Mouse (Mus musculus) midbrain, embryonic 13.5 days (tissue): ENCODE results near the gene Cacna1g. TPM values are rescaled to one million over a fixed set of nuclear protein-coding genes. Genes with fewer than 3 reads are reported as not detected.

ENCODE experiments used
- ATAC-seq: fragments of 200-750 bp; cut with Nextera tagmentation; 2 replicates; pipeline ENCODE4 v1.8.0; 2017; ENCODE audit warnings: mild to moderate bottlenecking, moderate TSS enrichment, moderate library complexity
- H3K27ac ChIP-seq: fragments of 300-500 bp; sonication (generic); 2 replicates; pipeline ENCODE4 v1.5.1; 2015; ENCODE audit warnings: inconsistent platforms, mild to moderate bottlenecking, moderate library complexity
- H3K27me3 ChIP-seq: fragments of 300-500 bp; sonication (generic); 2 replicates; pipeline ENCODE4 v1.6.1; 2015; ENCODE audit warnings: mild to moderate bottlenecking, inconsistent platforms
- H3K36me3 ChIP-seq: fragments of 300-500 bp; sonication (generic); 2 replicates; pipeline ENCODE4 v1.6.1; 2015; ENCODE audit warnings: mild to moderate bottlenecking, inconsistent platforms
- H3K4me1 ChIP-seq: fragments of 300-500 bp; sonication (generic); replicated peaks from 2 replicates; pipeline ENCODE4 v1.6.1; 2015; ENCODE audit warnings: inconsistent platforms
- H3K4me2 ChIP-seq: fragments of 300-500 bp; sonication (generic); replicated peaks from 2 replicates; pipeline ENCODE4 v1.6.1; 2015; ENCODE audit warnings: moderate library complexity, mild to moderate bottlenecking, inconsistent platforms
- H3K4me3 ChIP-seq: fragments of 300-500 bp; sonication (generic); replicated peaks from 2 replicates; pipeline ENCODE4 v1.5.1; 2015; ENCODE audit warnings: mild to moderate bottlenecking, inconsistent platforms
- H3K9ac ChIP-seq: fragments of 300-500 bp; sonication (generic); replicated peaks from 2 replicates; pipeline ENCODE4 v1.6.1; 2015; ENCODE audit warnings: mild to moderate bottlenecking, inconsistent platforms
- H3K9me3 ChIP-seq: fragments of 300-500 bp; sonication (generic); 2 replicates; pipeline ENCODE4 v1.6.1; 2016; ENCODE audit warnings: mild to moderate bottlenecking, inconsistent platforms
- WGBS: fragments of 180-500 bp; shearing (Covaris S2); methylation state at CpG from one replicate; pipeline ENCODE4 v1.1.7; 2015; 5-methylcytosine and 5-hydroxymethylcytosine counted together
- polyA plus RNA-seq: library from polyadenylated mRNA; unstranded; fragments of >200 nt; fragmentation: Nextera tagmentation; extraction: Ambion mirVana; gene quantifications from 2 replicates; pipeline ENCODE4 v1.2.1, GENCODE M21; 2015

The Cacna1g gene
- polyA plus RNA-seq, 1 experiment from 2014 or later, result 12.4 TPM

GRCm38 (mm10) chr11:94491035-94491748 is 17.2 kb upstream of the Cacna1g start:
- peak; percentile 84 for ATAC-seq
- H3K4me2 ChIP-seq, result peak overlapping the region; percentile 74
- peak overlapping the region; percentile 80 for H3K9ac ChIP-seq
- H3K36me3 ChIP-seq, result no peaks in the 10 kb centered on the region
- H3K9me3 ChIP-seq, result no peaks in the 10 kb centered on the region
- H3K27me3 ChIP-seq, result peaks cover 46% of the 10 kb centered on the region
- H3K4me3 ChIP-seq, result peak overlapping the region; percentile 49
- H3K4me1 ChIP-seq, result peaks cover 18% of the 10 kb centered on the region
- WGBS, result 6% methylated on average over 55 of the region's 55 CpGs
- H3K27ac ChIP-seq, result no peak overlapping the region

GRCm38 (mm10) chr11:94489745-94490144 is 15.7 kb upstream of the Cacna1g start:
- no peak overlapping the region for H3K4me2 ChIP-seq
- H3K9me3 ChIP-seq, result no peaks in the 10 kb centered on the region
- H3K36me3 ChIP-seq, result no peaks in the 10 kb centered on the region
- no peak overlapping the region for H3K4me3 ChIP-seq
- no peak overlapping the region for H3K27ac ChIP-seq
- H3K9ac ChIP-seq, result no peak overlapping the region
- H3K4me1 ChIP-seq, result peaks cover 18% of the 10 kb centered on the region
- 35% methylated on average over 4 of the region's 4 CpGs for WGBS
- peaks cover 56% of the 10 kb centered on the region for H3K27me3 ChIP-seq
- no peak for ATAC-seq

GRCm38 (mm10) chr11:94488767-94489533 is 15.0 kb upstream of the Cacna1g start:
- Histone ChIP-seq H3K4me1 (peaks cover 18% of the 10 kb centered on the region), H3K9ac (no peak overlapping the region), H3K4me2 (no peak overlapping the region), H3K36me3 (no peaks in the 10 kb centered on the region), H3K27me3 (peaks cover 61% of the 10 kb centered on the region), H3K9me3 (no peaks in the 10 kb centered on the region), H3K27ac (no peak overlapping the region), H3K4me3 (no peak overlapping the region)
- ATAC-seq, result no peak
- 86% methylated on average over 11 of the region's 11 CpGs for WGBS

GRCm38 (mm10) chr11:94486001-94486400 is 12.0 kb upstream of the Cacna1g start, which contains the start of gene Spata20:
TSS of gene Spata20 (minus strand) at chr11:94486179.
- Histone ChIP-seq H3K27me3 (peaks cover 49% of the 10 kb centered on the region), H3K4me2 (peak within 1 kb of the TSS; percentile 43), H3K4me1 (peaks cover 10% of the 10 kb centered on the region), H3K9ac (peak within 1 kb of the TSS; percentile 39; the same call in 1 of the 2 replicates), H3K36me3 (no peaks in the 10 kb centered on the region), H3K9me3 (no peaks in the 10 kb centered on the region), H3K4me3 (0 out of 2 replicates have a peak within 1 kb of the TSS, but pooled peaks have one; percentile 14), H3K27ac (no peak within 1 kb of the TSS)
- ATAC-seq, result peak; percentile 87
- WGBS, result 4% methylated on average over 24 of the region's 24 CpGs

DNA sequence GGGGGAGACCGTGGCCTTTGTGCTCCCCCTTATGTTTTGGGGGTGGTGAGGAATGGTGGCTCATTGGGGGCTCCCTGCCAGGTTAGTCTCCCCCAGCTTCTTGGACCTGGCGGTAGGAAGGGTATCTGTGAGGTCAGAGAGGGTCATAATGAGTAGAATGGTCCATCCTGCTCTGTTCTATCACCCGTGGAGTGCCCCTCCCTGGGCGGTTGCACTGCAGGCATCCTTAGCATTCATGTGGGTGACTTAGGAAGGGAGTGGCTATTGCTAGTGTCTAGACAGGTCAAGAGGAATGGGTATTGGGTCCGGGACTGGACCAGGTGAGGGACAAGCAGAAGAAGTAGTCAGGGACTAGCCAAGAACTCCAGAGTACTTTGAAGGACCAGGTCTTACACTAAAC is 11.2 kb upstream of the Cacna1g start:
- no peak for ATAC-seq
- Histone ChIP-seq H3K4me2 (no peak overlapping the region), H3K36me3 (no peaks in the 10 kb centered on the region), H3K9ac (no peak overlapping the region), H3K4me3 (no peak overlapping the region), H3K27me3 (peaks cover 49% of the 10 kb centered on the region), H3K9me3 (no peaks in the 10 kb centered on the region), H3K4me1 (peaks cover 8% of the 10 kb centered on the region), H3K27ac (no peak overlapping the region)
- WGBS, result 88% methylated on average over 5 of the region's 5 CpGs

DNA sequence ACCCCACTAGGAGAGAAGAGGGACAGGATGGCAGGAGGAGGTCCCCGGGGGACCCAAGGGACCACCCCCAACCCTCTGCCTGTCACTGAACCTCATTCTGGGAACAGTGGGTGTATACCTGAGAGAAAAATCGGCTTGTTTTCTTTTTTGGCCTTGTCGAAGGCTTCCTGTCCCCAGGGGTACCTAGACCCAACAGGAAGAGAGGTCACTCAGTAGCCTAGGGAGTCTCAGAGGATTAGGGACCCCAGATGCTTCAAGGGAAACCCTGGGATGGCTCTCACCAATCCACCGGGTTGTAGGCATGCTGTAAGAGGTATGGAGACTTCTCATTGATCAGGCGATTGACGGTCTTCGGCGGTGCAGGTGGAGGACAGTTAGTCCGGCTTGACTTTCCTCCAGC is 10.6 kb upstream of the Cacna1g start:
- no peak for ATAC-seq
- 90% methylated on average over 9 of the region's 9 CpGs for WGBS
- no peak overlapping the region for H3K4me2 ChIP-seq

GRCm38 (mm10) chr11:94483921-94484320 is 9.9 kb upstream of the Cacna1g start:
- 89% methylated on average over 14 of the region's 14 CpGs for WGBS
- ATAC-seq, result no peak
- H3K4me2 ChIP-seq, result no peak overlapping the region
- H3K4me3 ChIP-seq, result no peak overlapping the region
- peaks cover 7% of the 10 kb centered on the region for H3K4me1 ChIP-seq
- H3K27me3 ChIP-seq, result peaks cover 37% of the 10 kb centered on the region
- no peaks in the 10 kb centered on the region for H3K9me3 ChIP-seq
- H3K36me3 ChIP-seq, result no peaks in the 10 kb centered on the region
- no peak overlapping the region for H3K27ac ChIP-seq
- no peak overlapping the region for H3K9ac ChIP-seq

More for the DNA sequence above, 10.6 kb upstream of the Cacna1g start:
- H3K4me3 ChIP-seq, result no peak overlapping the region
- peaks cover 44% of the 10 kb centered on the region for H3K27me3 ChIP-seq
- H3K27ac ChIP-seq, result no peak overlapping the region
- no peaks in the 10 kb centered on the region for H3K36me3 ChIP-seq
- H3K9me3 ChIP-seq, result no peaks in the 10 kb centered on the region
- H3K4me1 ChIP-seq, result peaks cover 9% of the 10 kb centered on the region
- H3K9ac ChIP-seq, result no peak overlapping the region

GRCm38 (mm10) chr11:94483436-94483835 is 9.4 kb upstream of the Cacna1g start:
- no peak for ATAC-seq
- peaks cover 7% of the 10 kb centered on the region for H3K4me1 ChIP-seq
- no peak overlapping the region for H3K4me2 ChIP-seq
- H3K4me3 ChIP-seq, result no peak overlapping the region
- H3K27ac ChIP-seq, result no peak overlapping the region
- H3K9ac ChIP-seq, result no peak overlapping the region
- 83% methylated on average over 11 of the region's 11 CpGs for WGBS
- no peaks in the 10 kb centered on the region for H3K36me3 ChIP-seq
- no peaks in the 10 kb centered on the region for H3K9me3 ChIP-seq
- H3K27me3 ChIP-seq, result peaks cover 39% of the 10 kb centered on the region

DNA sequence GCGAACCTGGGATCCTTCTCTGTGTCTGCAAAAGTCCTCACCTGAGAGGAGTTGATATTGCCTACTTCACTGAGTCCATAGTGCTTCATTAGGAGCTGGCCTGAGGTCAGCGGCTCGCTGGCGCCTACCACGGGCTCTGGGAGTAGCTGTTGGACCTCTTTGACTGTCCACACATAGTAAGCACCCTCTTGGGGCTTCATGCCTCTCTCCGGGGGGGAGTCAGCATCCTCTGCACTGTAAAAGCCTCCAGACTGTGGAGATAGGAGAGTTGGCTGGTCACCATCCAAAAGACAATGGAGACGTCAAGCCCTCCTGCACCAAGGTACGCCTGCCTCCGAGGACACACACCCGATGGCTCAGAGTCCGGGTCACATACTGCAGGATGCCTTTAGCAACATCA is 8.7 kb upstream of the Cacna1g start:
- ATAC-seq, result no peak
- peaks cover 45% of the 10 kb centered on the region for H3K27me3 ChIP-seq
- H3K9me3 ChIP-seq, result no peaks in the 10 kb centered on the region
- peaks cover 7% of the 10 kb centered on the region for H3K4me1 ChIP-seq
- no peaks in the 10 kb centered on the region for H3K36me3 ChIP-seq
- H3K4me3 ChIP-seq, result no peak overlapping the region
- no peak overlapping the region for H3K27ac ChIP-seq
- WGBS, result 92% methylated on average over 11 of the region's 11 CpGs
- no peak overlapping the region for H3K9ac ChIP-seq
- H3K4me2 ChIP-seq, result no peak overlapping the region

DNA sequence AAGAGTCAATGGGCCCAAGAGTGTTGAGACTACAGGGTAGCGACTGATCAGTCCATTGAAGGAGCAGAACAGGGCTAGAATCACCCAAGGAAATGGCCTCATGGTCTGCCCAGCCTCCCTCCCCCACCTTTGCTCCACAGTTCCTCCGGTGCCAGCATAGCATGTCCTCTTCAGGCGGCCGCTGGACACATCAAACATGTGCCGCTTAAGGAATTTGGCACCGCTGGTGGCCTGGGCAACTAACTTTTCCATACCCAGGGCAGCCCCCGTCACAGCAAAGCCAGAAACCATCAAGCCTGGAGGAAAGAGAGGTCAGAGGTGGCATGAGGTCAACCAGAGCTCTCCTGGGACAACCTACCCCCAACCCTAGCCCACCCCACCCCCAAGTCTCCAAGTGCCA is 8.0 kb upstream of the Cacna1g start:
- H3K9me3 ChIP-seq, result no peaks in the 10 kb centered on the region
- peaks cover 7% of the 10 kb centered on the region for H3K4me1 ChIP-seq
- H3K27ac ChIP-seq, result no peak overlapping the region
- WGBS, result 93% methylated on average over 7 of the region's 7 CpGs
- ATAC-seq, result no peak
- no peaks in the 10 kb centered on the region for H3K36me3 ChIP-seq
- peaks cover 46% of the 10 kb centered on the region for H3K27me3 ChIP-seq
- no peak overlapping the region for H3K4me2 ChIP-seq
- H3K4me3 ChIP-seq, result no peak overlapping the region
- H3K9ac ChIP-seq, result no peak overlapping the region

- no peaks in the 10 kb centered on the region for H3K36me3 ChIP-seq
- no peak overlapping the region for H3K4me2 ChIP-seq
- peaks cover 52% of the 10 kb centered on the region for H3K27me3 ChIP-seq
- no peak for ATAC-seq
- 77% methylated on average over 9 of the region's 9 CpGs for WGBS
- H3K27ac ChIP-seq, result no peak overlapping the region
- no peaks in the 10 kb centered on the region for H3K9me3 ChIP-seq
- H3K4me1 ChIP-seq, result peaks cover 17% of the 10 kb centered on the region
- no peak overlapping the region for H3K9ac ChIP-seq
- no peak overlapping the region for H3K4me3 ChIP-seq
Measured at GRCm38 (mm10) chr11:94480382-94480781, 6.4 kb upstream of the Cacna1g start.

GRCm38 (mm10) chr11:94477651-94478050 is 3.7 kb upstream of the Cacna1g start:
- H3K9ac ChIP-seq, result no peak overlapping the region
- 67% methylated on average over 6 of the region's 6 CpGs for WGBS
- H3K4me2 ChIP-seq, result no peak overlapping the region
- peaks cover 51% of the 10 kb centered on the region for H3K27me3 ChIP-seq
- H3K36me3 ChIP-seq, result no peaks in the 10 kb centered on the region
- no peak overlapping the region for H3K4me3 ChIP-seq
- no peaks in the 10 kb centered on the region for H3K9me3 ChIP-seq
- H3K27ac ChIP-seq, result no peak overlapping the region
- peaks cover 37% of the 10 kb centered on the region for H3K4me1 ChIP-seq
- ATAC-seq, result no peak
